Mouse (Mus musculus) ovary, postnatal 36 days (tissue): ENCODE measurements at regions not wholly inside any gene's neighbourhood (a gene's known extent, or its start where the extent isn't known, plus 50 kb on each side); places are given as distances from the start of the nearest gene placed in this dataset.

Experiments
- DNase-seq: peaks from one replicate; pipeline ENCODE4 v3.0.0; 2022; ENCODE audit warnings: low spot score, mixed read lengths

DNA sequence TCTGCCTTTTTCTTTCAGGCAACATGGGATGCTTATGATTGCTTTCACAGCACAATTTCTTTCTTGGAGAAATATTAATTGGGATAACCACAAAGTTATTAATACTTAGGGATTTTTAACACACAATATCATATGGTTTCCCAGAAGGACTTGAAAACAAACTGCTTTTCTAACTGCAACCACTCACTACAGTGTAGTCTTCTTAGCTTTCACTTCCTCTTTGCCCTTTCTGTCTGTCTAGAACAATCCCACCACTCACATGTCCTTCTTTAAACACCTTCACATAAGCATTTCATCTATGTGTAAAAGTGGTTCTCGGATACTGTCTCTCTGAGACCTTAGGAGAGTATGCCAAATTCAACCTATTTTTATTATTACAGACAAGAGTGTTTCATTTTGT, 204.3 kb downstream of the C1d start:
- no peak for DNase-seq

DNA sequence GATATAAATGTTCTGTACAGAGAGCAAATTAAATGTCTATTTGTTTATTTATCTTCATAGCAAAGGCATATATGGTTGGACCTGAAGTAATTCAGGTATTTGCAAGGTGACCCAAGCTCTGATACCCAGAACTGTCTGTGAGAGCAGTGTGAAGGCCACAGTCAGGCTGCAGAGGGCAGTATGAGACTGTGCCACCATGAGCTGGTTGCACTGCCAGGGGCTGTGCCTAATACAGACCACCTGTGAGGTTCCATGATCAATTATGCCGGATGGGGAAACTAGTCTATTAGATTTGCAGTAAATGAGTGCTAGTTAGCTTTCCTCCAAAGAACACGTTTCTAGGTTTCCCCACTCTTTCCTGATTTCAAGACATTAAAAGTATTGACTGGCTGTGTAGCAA, 207.5 kb downstream of the C1d start:
- no peak for DNase-seq

DNA sequence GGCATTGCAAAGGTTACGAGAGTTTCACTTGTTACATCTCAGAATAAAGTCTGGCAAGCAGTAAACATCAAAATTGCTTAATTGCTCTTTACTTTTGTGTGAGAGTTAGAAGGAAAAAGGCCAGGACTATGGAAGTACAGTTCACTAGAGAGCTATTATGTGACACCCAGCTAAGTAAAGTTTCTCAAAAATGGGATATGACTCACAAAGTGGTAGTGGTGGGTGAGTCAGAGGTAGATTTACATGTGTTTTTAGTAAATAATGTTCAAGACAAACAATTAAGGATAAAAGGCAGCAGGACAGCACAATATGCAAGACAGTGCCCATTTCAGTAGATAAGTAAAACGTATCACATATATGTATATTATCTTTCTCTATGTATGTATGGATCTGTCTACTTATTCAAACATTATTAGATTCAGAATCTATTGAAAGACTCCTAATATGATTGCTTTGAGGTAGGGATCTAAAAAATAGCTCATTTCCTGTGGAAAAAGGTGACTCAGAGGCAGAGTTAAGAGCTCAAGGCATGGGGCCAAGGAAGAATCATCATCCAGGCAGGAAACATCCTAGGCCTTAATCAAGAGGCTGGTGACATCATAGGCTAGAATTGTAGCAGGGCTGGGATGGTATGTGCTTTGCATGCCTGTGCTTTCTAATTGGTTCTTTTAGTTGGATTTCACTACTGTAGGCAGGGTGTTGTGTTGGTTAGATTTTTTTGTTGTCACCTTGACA, 211.2 kb downstream of the C1d start:
- DNase-seq: no peak

DNA sequence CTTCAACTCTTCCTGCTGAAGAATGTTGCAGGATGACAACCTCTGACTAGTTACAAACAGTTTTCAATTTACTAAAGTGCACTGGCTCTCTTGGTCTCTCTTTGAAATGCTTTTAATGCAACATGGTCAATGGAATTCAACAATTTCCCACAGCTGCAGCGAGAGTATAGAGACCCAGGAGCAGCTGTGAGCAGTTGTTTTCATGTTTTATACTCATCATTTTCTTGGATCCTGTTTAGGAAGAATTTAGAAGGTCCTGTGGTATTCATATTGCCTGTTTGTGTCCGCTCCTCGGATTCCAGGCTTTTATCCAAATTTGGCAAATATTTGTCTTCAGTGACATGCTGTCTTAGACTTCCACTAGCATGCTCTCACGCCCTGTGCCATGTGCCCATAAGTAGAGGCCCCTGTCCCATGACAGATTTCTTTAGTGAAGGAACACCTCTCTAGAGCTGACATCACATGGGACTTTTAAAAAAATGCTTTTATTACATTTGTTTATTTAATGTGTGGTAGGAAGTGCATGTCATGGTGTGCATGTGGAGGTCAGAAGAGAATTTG, 224.1 kb downstream of the C1d start:
- no peak for DNase-seq

DNA sequence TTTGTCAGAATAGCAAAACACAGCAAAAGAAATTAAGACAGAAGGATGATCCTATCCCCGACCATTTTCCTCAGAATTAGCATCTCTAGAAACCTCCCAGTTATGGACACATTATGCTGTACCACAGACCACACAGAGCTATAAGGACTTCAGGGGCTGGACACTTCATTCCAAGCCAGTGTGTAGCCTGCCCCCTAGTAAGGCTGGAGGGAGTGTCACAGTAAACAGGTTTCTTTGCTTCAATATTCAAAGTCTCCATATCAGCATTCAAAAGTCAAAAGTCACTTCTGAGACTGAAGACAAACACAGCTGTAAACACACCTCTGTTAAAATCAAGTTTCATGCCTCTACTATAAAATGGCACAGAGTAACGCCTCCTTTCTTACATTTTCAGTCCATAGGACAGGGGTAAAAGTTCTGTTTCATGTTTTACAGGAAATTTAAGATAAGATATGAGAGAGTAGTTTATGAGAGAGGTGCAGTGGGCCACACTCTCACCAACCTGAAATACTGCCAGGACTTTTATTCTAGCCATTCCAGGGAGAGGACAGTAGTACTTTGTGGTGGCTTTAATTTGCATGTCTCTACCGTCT, 226.6 kb downstream of the C1d start:
- no peak for DNase-seq

DNA sequence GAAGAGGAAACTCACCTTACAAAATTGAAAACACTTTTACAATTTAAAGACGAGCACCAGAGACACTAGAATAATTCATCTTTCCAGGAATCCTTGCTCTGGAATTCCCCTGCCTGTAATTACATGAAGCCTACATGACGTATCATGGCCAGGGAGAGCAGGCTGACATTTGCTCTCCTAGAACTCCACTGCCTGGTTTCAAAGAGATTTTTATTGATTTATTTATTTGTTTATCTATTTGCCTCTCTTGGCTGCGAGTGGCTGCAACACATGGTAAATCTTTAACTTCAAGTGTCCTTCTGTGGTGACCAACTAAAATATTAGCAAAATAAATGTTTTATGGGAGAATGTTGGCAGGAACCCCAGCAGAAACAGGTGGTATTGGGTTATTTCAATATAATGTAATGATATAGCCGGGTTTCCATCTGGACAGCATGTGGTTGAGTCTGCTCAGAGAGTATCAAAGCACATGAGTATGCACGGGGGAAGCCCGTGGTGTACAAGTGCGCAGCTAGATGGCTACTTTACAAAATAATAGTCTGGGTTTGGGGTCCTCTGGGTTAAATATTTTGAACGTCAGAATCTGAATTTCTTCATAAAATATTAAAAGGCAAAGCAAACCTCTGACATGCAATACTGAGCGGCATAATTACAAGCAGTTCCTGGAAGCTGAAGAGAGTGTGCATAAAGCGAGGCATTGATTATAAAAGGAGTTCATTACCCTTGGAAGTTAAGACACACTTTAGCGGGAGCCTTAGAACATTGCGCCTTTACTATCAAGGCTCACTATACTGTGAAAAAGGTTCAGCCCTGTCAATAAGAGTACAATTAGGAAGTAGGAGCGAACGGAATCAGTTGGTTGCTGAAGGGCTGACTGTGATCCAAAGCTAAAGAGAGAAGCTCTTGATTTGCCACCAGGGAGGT, 244.0 kb downstream of the C1d start:
- no peak for DNase-seq

DNA sequence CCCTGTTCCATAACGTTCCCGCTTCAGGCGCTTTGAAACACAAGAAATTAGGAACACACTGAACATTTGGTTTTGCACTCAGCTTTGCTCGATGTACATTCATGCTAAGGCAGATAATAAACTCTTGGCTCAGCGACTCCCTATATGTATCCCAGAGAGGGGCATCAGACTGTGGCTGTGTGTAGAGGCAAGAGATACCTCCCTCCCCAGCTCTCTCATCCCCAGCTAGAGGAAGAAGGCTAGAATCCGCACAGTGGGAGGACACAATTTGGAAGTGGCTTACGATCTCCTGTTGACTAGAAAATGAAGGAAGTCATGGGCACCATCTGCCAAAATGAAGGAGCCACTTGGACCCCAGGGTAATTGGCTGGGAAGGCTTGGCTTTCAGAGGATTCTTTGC, 244.7 kb downstream of the C1d start:
- no peak for DNase-seq

DNA sequence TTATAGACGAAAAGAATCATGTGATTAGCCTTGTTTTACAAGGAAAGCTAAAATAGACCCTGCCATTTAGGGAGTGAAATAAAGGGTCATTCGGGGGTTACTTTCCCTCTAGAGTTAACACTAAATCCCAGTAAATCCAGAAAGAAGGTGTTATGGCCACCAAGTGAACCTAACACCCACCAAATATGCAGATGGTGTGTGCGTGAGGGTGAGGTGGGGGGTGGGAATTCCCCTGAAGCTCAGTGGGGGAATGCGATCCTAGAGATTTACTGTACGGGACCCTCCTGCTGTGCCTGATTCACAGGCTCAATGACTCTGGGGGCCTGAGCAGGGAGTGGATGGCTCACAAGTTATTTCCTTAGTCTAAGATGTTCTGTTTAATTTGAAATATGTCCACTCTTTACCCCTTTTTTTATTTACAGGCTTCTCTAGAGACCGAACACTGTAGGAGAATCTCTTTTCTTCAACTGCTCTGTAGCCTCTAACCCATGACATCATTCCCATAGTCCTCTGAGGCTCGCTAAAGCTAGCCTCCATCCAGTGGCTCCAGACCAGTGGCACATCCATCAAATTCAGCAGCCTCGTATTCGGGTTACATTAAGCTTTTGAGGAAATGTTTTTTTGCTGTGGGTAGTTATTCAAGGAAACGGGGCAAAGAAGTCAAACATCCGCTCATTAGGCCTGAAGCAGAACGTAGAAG, 265.0 kb downstream of the C1d start:
- no peak for DNase-seq

DNA sequence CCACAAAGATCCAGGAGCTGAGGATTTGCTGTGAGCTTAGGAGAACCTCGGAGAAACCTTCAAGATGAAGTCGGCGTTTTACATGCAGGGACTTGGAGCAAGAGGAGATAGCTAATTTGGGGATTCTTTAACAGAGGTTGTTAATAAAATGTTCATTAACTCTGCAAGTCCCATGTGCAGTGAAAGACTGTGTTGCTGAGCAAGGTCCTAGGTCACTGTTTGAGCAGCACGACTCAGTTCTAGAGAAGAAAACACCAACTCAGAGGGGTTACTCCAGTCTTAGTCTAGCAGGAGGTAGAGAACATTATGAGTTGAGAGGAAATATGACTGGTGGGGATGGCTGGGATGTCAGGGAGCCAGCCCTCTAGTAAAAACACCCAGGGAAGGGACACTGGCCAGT, 265.9 kb downstream of the C1d start:
- no peak for DNase-seq

DNA sequence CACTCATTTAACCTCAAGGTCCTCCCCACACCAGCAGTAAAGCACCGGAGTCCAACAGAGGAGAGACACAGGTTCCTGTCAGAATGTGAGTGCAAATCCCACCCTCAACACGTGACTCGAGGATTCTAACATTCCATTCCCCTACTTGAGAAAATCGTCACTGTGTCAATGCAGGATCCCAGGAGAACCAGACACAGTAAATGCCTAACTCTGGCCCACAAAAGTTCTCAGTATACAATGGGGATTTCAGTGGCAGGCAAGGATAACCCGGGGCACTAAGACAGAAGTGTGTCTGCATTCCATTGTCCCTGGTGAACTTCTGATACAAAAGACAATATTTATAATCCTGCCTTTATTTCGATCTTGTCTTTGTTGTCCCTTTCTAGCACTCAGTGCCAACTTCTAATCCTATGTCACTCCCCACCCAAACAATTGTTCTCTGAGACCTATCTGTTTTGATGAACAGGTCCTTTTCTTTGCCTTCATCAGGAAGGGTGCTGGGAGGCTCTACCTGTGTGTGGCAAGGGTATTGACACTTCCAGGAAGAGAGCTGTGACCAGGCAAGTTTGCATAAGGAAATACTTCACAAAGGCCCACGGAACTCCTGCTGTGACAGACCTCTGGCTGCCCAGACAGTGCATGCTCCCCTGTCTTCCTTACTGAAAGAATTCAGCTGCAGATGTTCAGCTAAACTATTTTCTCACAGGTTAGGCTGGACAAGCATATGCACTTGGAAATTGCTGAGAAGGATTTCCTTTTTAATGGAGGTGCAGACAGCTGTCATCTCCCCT, 267.8 kb downstream of the C1d start:
- no peak for DNase-seq

DNA sequence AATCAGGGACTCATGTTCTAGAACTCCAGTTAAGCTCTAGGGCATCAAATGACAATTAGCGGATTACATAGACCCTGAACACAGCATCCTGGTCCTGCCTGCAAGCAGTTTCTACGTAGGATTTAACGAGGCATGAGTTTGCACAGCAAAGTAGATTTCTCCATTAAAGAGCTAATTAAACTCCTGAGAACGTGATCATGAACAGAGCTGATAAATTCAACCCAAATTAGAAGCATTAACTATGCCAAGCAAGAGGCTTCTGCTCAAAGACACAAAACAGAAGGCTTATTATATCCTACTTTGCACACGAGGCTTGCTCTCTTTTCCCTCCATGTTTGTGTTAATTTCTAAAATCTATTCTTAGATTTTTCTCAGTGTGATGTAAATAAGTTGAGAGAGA, 269.1 kb downstream of the C1d start:
- no peak for DNase-seq

DNA sequence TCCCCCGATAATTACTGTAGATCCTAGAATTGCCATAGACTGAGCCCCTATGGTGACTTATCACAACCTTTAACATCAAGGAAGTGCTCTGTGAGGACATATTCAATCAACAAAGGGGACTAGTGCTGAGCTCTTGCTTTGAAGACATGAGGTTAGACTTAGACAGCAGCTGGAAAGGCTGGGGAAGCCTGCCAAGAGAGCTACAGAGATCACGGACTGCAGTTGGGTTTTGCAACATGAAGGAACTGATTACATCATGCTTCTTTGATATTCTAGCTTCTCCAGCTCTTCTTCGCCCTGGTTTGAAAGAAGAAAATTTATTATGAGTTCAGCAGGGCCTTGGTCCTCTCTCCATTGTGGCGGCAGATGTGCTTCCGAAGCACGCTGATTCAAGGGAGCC, 271.2 kb downstream of the C1d start:
- DNase-seq: no peak

DNA sequence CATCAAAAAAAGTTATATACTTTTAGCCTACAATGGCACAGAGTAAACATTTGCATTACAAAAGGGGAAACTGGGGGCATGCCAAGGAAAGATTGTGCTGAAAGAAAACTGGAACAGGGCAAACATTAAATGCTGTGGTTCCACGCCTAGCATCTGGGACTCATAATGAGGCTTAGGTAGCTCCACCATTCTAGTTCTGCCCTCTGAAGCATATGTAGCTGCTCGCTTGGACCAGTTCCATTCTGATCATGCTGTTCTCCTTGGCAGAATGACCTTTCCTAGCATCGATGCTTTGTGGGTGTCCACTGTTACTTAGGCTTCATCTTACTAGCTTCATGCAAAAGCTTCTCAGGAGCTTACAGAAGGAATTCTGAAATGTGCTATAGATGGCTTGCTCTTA, 276.3 kb downstream of the C1d start:
- no peak for DNase-seq

DNA sequence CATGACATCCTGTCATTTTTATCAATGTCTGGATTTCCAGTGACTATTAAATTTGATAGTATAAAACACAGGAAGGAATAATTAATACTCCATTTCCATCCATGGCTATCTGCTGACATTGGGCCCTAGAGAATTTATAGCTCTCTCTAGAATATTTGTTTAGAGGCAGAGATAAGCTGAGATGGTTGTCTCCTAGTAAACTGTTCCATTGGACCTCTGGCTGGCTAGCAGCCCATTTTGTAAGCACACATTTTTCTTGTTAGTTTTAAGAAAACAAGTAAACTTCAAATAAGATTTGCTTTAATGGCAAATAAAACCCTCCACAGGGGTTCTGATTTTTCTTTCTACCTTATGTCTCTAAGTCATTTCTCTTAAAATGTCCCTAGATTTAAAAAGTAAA, 288.9 kb downstream of the C1d start:
- DNase-seq: no peak

DNA sequence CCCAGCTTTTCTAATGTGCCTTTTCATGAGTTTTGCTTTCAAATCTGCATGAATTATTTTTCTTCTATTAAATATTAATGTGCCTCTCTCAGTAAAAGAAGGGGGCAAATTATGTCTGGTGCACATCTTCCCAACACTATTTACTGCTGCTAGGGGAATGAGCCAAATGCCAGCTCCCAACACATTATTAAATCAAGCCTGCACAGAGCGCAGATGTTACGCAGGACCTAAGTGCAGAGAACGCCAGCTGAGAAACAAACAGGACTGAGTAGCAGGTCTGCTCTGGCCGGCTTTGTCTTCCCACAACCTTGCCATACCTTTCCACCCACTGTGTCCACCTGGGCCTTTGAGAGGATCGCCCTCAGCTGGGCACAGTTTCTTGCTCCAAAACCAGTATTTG, 291.8 kb downstream of the C1d start:
- DNase-seq: no peak

DNA sequence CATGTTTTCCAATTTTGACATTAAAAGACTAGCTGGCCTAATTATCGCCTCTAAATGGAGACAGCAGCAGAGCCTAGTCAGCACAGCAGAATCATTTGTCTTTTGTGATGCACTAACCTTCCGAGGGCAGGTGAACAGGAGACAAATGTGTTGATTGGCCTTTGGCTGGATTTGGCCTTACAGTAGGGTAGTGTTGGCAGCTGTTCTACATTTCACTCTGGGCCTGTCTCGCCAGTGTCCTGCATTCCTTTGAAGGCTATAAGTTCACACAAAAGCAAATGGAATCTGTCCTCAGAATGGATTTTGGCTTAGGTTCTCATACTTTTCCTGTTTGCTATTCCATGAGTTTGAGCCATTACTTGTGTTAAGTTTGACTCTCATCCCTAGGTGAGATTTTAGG, 297.9 kb downstream of the C1d start:
- DNase-seq: no peak

DNA sequence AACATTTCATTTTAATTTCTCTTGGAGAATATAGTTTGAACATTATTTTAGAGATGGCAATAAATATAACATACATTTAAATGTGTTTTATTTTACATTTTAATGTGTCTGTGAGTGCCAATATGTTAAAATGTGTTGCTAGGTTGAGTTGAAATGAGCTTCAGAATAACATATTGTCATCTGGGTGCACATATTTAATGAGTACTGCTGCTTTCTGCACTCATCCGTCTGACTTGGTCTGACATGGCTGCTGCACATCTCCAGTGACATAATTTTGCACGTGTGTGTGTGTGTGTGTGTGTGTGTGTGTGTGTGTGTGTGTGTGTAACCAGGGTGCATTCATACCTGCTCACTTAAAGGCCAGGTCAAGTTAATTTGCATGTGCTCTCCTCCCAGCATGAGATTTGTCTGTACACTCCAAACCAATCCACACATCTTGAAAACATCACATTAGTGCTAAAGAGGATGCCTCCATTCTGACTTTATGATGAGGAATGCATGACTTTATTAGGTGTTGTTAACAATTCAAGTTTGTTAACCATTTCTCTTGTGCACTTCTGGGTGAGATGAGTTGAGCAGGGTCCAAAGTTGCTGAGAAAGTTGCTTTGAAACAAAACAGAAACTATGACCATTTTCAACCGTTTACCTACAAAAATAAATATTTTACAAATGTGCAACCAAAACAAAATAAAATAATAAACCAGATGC, 334.6 kb downstream of the C1d start:
- no peak for DNase-seq

DNA sequence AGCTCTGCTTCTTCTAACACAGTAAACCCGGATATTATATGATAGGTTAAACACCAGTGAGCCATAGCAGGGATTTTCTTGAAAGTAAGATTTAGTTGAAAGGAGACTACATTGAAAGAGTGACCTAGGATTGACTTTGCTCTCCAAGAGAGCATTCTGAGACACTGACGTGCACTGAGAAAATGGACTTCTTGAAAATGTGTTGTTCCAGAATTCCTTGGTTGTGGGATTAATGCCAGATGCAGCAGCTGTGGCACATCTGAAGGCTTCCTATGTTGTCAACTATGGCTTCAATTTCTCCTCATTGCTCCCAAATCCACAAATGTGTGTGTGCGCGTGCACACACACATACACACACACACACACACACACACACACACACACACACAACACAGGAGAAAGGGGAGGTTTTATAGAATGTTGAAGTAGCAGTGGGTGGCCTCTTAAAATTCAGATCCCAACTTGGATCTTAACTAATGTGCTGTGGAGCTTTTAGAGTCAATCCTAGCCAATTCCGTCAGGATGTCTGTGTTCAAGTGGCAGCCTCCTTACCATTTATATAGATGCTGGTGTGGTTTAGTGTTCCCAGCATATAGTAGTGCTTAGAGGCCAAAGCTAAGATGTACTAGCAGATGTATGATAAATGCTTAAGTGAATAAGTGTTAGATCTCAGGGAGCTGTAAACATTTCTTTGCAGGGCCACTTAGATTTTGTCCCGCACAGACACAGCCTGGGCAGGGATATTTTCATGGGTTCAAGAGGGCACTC, 346.5 kb downstream of the C1d start:
- no peak for DNase-seq

DNA sequence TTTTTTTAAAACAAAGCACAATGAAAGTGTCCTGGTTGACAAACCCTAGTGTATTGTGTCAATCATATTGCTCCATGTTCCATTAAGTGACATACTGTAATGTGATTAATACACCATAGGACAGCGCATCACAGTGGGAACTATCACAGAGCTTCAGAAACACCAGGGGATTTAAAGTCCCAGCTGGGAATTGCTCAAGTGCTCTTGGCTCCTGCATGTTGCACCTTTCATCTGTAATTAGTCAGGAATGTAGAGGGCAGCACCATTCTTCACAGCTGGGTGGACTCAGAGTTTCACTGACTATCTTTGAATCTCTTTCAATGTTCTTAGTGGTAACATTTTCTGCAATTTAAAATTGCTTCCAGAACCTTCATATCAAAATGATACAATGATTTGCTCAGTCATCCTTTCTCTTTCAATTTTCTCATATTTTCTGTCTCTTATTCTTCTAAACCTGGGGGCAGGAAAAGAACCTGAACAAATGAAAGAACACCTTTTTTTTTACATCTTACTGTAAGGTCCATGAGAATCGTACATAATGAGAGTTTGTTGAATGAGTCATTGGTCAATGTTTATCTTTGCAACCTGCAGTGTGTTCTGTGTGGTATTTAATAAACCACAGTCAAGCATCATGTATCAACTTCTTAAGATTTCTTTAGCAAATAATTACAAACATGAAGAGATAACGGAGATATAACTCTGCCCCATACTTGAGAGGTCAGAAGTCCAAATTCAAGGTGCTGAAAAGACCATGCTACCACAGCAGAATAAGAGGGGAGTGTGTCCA, 333.0 kb downstream of the Etaa1 start:
- DNase-seq: no peak
